Mouse (Mus musculus) limb, embryonic 11.5 days (tissue): ENCODE data around the gene Srgap3. TPM values are rescaled to one million over a fixed set of nuclear protein-coding genes. Genes with fewer than 3 reads are reported as not detected.

Experiments
- ATAC-seq: fragments of 200-750 bp; cut with Nextera tagmentation; 2 replicates; pipeline ENCODE4 v1.8.0; 2017; ENCODE audit warnings: low read depth; ENCODE audit not compliant: insufficient number of reproducible peaks, low FRiP score, low TSS enrichment
- DNase-seq: peaks from one replicate; pipeline ENCODE4 v3.0.0-alpha.2; 2015; ENCODE audit warnings: low spot score
- H3K27ac ChIP-seq: fragments of 300-500 bp; sonication (generic); replicated peaks from 2 replicates; pipeline ENCODE4 v1.5.1; 2014; ENCODE audit warnings: low read depth, mild to moderate bottlenecking, low read length
- H3K27me3 ChIP-seq: fragments of 300-500 bp; sonication (generic); 2 replicates; pipeline ENCODE4 v1.6.1; 2014; ENCODE audit warnings: mild to moderate bottlenecking, low read length, mixed read lengths; ENCODE audit not compliant: control insufficient read depth, insufficient read depth
- H3K36me3 ChIP-seq: fragments of 300-500 bp; sonication (generic); 2 replicates; pipeline ENCODE4 v1.6.1; 2014; ENCODE audit warnings: mild to moderate bottlenecking, low read length, moderate library complexity, mixed read lengths; ENCODE audit not compliant: control insufficient read depth, insufficient read depth
- H3K4me1 ChIP-seq: fragments of 300-500 bp; sonication (generic); 2 replicates; pipeline ENCODE4 v1.6.1; 2014; ENCODE audit warnings: low read length, mixed read lengths; ENCODE audit not compliant: control insufficient read depth, insufficient read depth
- H3K4me2 ChIP-seq: fragments of 300-500 bp; sonication (generic); 2 replicates; pipeline ENCODE4 v1.6.1; 2014; ENCODE audit warnings: low read depth, mild to moderate bottlenecking, moderate library complexity; ENCODE audit not compliant: severe bottlenecking
- H3K4me3 ChIP-seq: fragments of 300-500 bp; sonication (generic); 2 replicates; pipeline ENCODE4 v1.5.1; 2014; ENCODE audit warnings: low read depth, low read length
- H3K9ac ChIP-seq: fragments of 300-500 bp; sonication (generic); 2 replicates; pipeline ENCODE4 v1.6.1; 2014; ENCODE audit warnings: mild to moderate bottlenecking, low read length
- H3K9me3 ChIP-seq: fragments of 300-500 bp; sonication (generic); 2 replicates; pipeline ENCODE4 v1.6.1; 2016; ENCODE audit warnings: low read length; ENCODE audit not compliant: control insufficient read depth
- WGBS: fragments of 180-500 bp; shearing (Covaris S2); extraction: QIAGEN DNeasy Blood & Tissue Kit; methylation state at CpG from one replicate; pipeline ENCODE4 v1.1.7; 2014; 5-methylcytosine and 5-hydroxymethylcytosine counted together
- polyA plus RNA-seq: library from polyadenylated mRNA; unstranded; fragments of >200 nt; fragmentation: Nextera tagmentation; extraction: Ambion mirVana; gene quantifications from 2 replicates; pipeline ENCODE4 v1.2.1, GENCODE M21; 2014

Srgap3 gene
- polyA plus RNA-seq, 1 experiment from 2014 or later, result 5.3 TPM

- Histone ChIP-seq H3K4me2 (no peak overlapping the region), H3K27me3 (no peaks in the 10 kb centered on the region), H3K4me1 (no peaks in the 10 kb centered on the region; the same call in 1 of the 2 replicates), H3K36me3 (no peaks in the 10 kb centered on the region), H3K27ac (no peak overlapping the region), H3K4me3 (no peak overlapping the region), H3K9ac (no peak overlapping the region), H3K9me3 (no peaks in the 10 kb centered on the region)
- WGBS, result 91% methylated on average over 5 of the region's 5 CpGs
- DNase-seq (no peak), ATAC-seq (no peak)
Observed at GRCm38 (mm10) chr6:112694492-112694891, 252.6 kb downstream of the Srgap3 start.

DNA sequence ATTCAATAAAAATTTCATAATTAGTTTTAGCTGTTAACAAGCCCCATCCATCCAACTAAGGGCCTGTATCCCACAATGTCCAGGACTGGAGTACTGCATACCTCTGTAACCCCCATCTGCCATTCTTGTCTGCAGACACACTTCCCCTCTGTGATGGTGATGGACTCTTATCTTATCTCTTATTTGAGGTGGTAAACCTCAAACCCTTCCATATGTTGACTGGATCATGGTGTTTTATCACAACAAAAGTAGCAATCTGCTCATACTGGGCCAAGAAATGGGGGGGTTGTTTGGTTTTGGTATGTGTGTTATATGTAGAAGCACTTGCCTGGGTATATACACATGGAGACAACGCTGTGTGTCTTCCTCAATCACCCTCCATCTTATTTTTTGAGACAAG is 255.5 kb downstream of the Srgap3 start:
- Histone ChIP-seq H3K27me3 (no peaks in the 10 kb centered on the region), H3K9ac (no peak overlapping the region), H3K4me3 (no peak overlapping the region), H3K9me3 (no peaks in the 10 kb centered on the region), H3K4me1 (no peaks in the 10 kb centered on the region; the same call in 1 of the 2 replicates), H3K36me3 (no peaks in the 10 kb centered on the region), H3K4me2 (no peak overlapping the region), H3K27ac (no peak overlapping the region)
- ATAC-seq (no peak), DNase-seq (no peak)
- WGBS, result 97% methylated on average over 1 of the region's 1 CpGs

- DNase-seq (no peak), ATAC-seq (no peak)
- WGBS, result 95% methylated on average over 3 of the region's 3 CpGs
- Histone ChIP-seq H3K27me3 (no peaks in the 10 kb centered on the region), H3K4me1 (no peaks in the 10 kb centered on the region), H3K9me3 (no peaks in the 10 kb centered on the region), H3K4me3 (no peak overlapping the region), H3K9ac (no peak overlapping the region), H3K4me2 (no peak overlapping the region), H3K36me3 (no peaks in the 10 kb centered on the region; the same call in 1 of the 2 replicates), H3K27ac (no peak overlapping the region)
Observed at GRCm38 (mm10) chr6:112688033-112688432, 259.0 kb downstream of the Srgap3 start.

GRCm38 (mm10) chr6:112686485-112686884 is 260.6 kb downstream of the Srgap3 start:
- Histone ChIP-seq H3K9me3 (no peaks in the 10 kb centered on the region), H3K4me1 (no peaks in the 10 kb centered on the region), H3K27ac (no peak overlapping the region), H3K4me2 (no peak overlapping the region), H3K36me3 (no peaks in the 10 kb centered on the region; the same call in 1 of the 2 replicates), H3K4me3 (no peak overlapping the region), H3K9ac (no peak overlapping the region), H3K27me3 (no peaks in the 10 kb centered on the region)
- ATAC-seq (no peak), DNase-seq (no peak)
- WGBS, result 80% methylated on average over 7 of the region's 7 CpGs

GRCm38 (mm10) chr6:112684065-112684464 is 263.0 kb downstream of the Srgap3 start:
- no peaks in the 10 kb centered on the region for H3K4me1 ChIP-seq
- H3K36me3 ChIP-seq, result peaks cover 9% of the 10 kb centered on the region
- no peak overlapping the region for H3K27ac ChIP-seq
- H3K4me2 ChIP-seq, result no peak overlapping the region
- ATAC-seq (no peak), DNase-seq (no peak)
- no peak overlapping the region for H3K4me3 ChIP-seq
- WGBS, result 85% methylated on average over 2 of the region's 2 CpGs
- no peak overlapping the region for H3K9ac ChIP-seq
- H3K27me3 ChIP-seq, result no peaks in the 10 kb centered on the region
- no peaks in the 10 kb centered on the region for H3K9me3 ChIP-seq

Other genes starting within 250 kb of the Srgap3 start
- gene Thumpd3, start 99.0 kb upstream of the Srgap3 start, polyA plus RNA-seq, result 40.9 and 42.4 TPM in 2 replicates
- gene Setd5, start 130.1 kb upstream of the Srgap3 start, polyA plus RNA-seq, result 90.7 and 98.6 TPM in 2 replicates
- gene Lhfpl4, start 248.1 kb upstream of the Srgap3 start, polyA plus RNA-seq, result 0.58 and 0.65 TPM in 2 replicates